Mouse (Mus musculus): ENCODE data around the gene Zfp740.

- TF ChIP-seq CTCF (IDR thresholded peaks at IDR 0.05; ENCODE audit: low read depth) (no peak), EP300 (IDR thresholded peaks at IDR 0.05; ENCODE audit: low read depth) (peak; percentile 23; the same call in 1 of the 2 replicates)
Observed at GRCm38 (mm10) chr15:102243229-102244190, 40.5 kb downstream of the Zfp740 start.

All from liver, postnatal 0 days (tissue).